Mouse (Mus musculus) liver, embryonic 15.5 days (tissue): Measurements from ENCODE around the gene Dlg2. TPM values are rescaled to one million over a fixed set of nuclear protein-coding genes. Genes with fewer than 3 reads are reported as not detected.

Source experiments
- ATAC-seq: fragments of 200-750 bp; cut with Nextera tagmentation; 2 replicates; pipeline ENCODE4 v1.8.0; 2017; ENCODE audit warnings: moderate number of reproducible peaks, mild to moderate bottlenecking, moderate library complexity; ENCODE audit not compliant: insufficient read depth
- H3K27ac ChIP-seq: fragments of 300-500 bp; sonication (generic); replicated peaks from 2 replicates; pipeline ENCODE4 v1.5.1; 2015; ENCODE audit warnings: mild to moderate bottlenecking, inconsistent platforms
- H3K27me3 ChIP-seq: fragments of 300-500 bp; sonication (generic); 2 replicates; pipeline ENCODE4 v1.6.1; 2015; ENCODE audit warnings: mild to moderate bottlenecking, inconsistent platforms
- H3K36me3 ChIP-seq: fragments of 300-500 bp; sonication (generic); replicated peaks from 2 replicates; pipeline ENCODE4 v1.6.1; 2015; ENCODE audit warnings: moderate library complexity, mild to moderate bottlenecking, inconsistent platforms
- H3K4me1 ChIP-seq: fragments of 300-500 bp; sonication (generic); replicated peaks from 2 replicates; pipeline ENCODE4 v1.6.1; 2015; ENCODE audit warnings: inconsistent platforms
- H3K4me2 ChIP-seq: fragments of 300-500 bp; sonication (generic); 2 replicates; pipeline ENCODE4 v1.6.1; 2015; ENCODE audit warnings: moderate library complexity, mild to moderate bottlenecking, inconsistent platforms
- H3K4me3 ChIP-seq: fragments of 300-500 bp; sonication (generic); replicated peaks from 2 replicates; pipeline ENCODE4 v1.5.1; 2015; ENCODE audit warnings: mild to moderate bottlenecking, inconsistent platforms
- H3K9ac ChIP-seq: fragments of 300-500 bp; sonication (generic); 2 replicates; pipeline ENCODE4 v1.6.1; 2015; ENCODE audit warnings: moderate library complexity, mild to moderate bottlenecking, inconsistent platforms
- H3K9me3 ChIP-seq: fragments of 300-500 bp; sonication (generic); replicated peaks from 2 replicates; pipeline ENCODE4 v1.6.1; 2016; ENCODE audit warnings: inconsistent platforms
- WGBS: fragments of 180-500 bp; shearing (Covaris S2); methylation state at CpG from one replicate; pipeline ENCODE4 v1.1.7; 2015; ENCODE audit warnings: mixed read lengths; ENCODE audit not compliant: insufficient replicate concordance; 5-methylcytosine and 5-hydroxymethylcytosine counted together
- polyA plus RNA-seq: library from polyadenylated mRNA; unstranded; fragments of >200 nt; fragmentation: Nextera tagmentation; extraction: Ambion mirVana; gene quantifications from 2 replicates; pipeline ENCODE4 v1.2.1, GENCODE M21; 2015

Gene Dlg2
- polyA plus RNA-seq, 1 experiment from 2014 or later, result 0.60 TPM

GRCm38 (mm10) chr7:92367111-92367510, 1890.6 kb downstream of the Dlg2 start:
- Histone ChIP-seq H3K27me3 (no peaks in the 10 kb centered on the region), H3K27ac (no peak overlapping the region), H3K4me1 (no peaks in the 10 kb centered on the region), H3K4me3 (no peak overlapping the region), H3K9ac (no peak overlapping the region), H3K9me3 (no peaks in the 10 kb centered on the region), H3K4me2 (no peak overlapping the region), H3K36me3 (no peaks in the 10 kb centered on the region)
- 62% methylated on average over 1 of the region's 1 CpGs for WGBS
- no peak for ATAC-seq

DNA sequence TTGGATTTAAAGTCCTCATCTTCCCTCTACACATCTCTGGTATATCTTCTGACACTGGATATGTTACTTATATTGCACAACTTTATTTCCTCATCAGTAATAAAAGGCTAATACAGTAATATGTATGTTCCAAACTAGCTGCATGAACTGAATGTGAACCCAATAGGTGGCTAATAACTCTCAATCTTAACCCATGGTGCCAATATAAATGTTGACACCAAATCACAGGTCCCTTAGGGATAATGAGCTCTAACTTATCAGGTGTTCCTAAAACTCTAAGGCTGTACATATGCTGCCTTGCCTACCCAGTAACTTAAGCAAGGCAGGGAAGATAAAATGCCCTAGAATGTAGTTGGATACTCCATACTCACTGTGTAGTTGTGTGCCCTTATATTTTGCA, 1894.0 kb downstream of the Dlg2 start:
- no peaks in the 10 kb centered on the region for H3K9me3 ChIP-seq
- no peak overlapping the region for H3K4me2 ChIP-seq
- H3K4me1 ChIP-seq, result no peaks in the 10 kb centered on the region
- H3K27me3 ChIP-seq, result no peaks in the 10 kb centered on the region
- no peak for ATAC-seq
- H3K27ac ChIP-seq, result no peak overlapping the region
- no peaks in the 10 kb centered on the region for H3K36me3 ChIP-seq
- no peak overlapping the region for H3K4me3 ChIP-seq
- H3K9ac ChIP-seq, result no peak overlapping the region

DNA sequence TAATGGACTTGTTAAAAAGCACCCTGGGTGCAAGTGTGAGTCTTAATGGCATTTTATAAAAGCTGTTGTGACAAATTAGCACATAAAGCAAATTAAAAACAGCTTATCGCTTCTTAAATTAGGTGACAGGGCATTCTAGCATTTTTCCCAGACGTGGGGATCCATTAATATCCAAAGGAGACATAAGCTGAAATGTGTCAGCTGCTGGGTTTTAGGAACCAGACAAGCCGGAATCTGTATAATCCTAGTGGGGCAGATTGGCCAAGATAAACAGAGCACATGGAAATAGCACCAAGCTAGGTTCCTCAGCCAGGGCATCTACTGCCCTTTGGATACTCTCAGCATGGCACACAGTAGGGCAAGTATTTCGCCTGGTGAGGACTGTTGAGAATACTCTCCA, 1895.2 kb downstream of the Dlg2 start:
- Histone ChIP-seq H3K9ac (no peak overlapping the region), H3K9me3 (no peaks in the 10 kb centered on the region), H3K27me3 (no peaks in the 10 kb centered on the region), H3K4me3 (no peak overlapping the region), H3K27ac (no peak overlapping the region), H3K4me2 (no peak overlapping the region), H3K36me3 (no peaks in the 10 kb centered on the region), H3K4me1 (no peaks in the 10 kb centered on the region)
- no peak for ATAC-seq
- WGBS, result 47% methylated on average over 4 of the region's 4 CpGs

GRCm38 (mm10) chr7:92373863-92374357, 1897.4 kb downstream of the Dlg2 start:
- H3K4me3 ChIP-seq, result no peak overlapping the region
- WGBS, result 70% methylated on average over 5 of the region's 5 CpGs
- H3K4me1 ChIP-seq, result no peaks in the 10 kb centered on the region
- no peaks in the 10 kb centered on the region for H3K9me3 ChIP-seq
- H3K27ac ChIP-seq, result no peak overlapping the region
- no peak overlapping the region for H3K9ac ChIP-seq
- no peaks in the 10 kb centered on the region for H3K36me3 ChIP-seq
- no peaks in the 10 kb centered on the region for H3K27me3 ChIP-seq
- no peak overlapping the region for H3K4me2 ChIP-seq
- no peak for ATAC-seq

DNA sequence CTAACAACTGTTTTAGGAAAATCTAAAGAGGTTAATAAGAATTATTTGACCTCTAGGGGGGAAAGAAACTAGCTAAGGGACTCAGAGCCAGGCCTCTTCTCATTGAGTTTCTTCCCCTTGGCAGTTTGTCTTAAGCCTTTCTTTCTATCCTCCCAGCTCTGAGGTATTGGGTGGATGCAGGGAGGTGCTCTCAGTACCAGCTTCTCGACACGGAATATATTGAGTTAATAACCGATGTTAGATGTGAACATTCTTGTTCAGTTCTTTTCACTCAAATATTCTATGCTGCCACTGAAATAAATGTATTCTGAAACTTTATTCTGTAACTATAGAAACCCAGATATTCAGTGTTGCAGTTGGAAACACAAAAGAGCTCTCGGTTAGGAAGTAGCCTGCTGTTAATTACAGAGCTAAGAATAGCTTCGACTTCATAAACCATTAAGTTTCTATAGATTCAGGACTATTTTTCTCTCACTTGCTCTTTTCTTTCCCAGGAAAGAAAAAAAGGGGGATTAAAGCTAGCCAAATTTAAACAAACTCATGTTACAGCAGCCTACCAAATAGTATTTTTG, 1907.5 kb downstream of the Dlg2 start:
- Histone ChIP-seq H3K9ac (no peak overlapping the region), H3K36me3 (no peaks in the 10 kb centered on the region), H3K27me3 (no peaks in the 10 kb centered on the region), H3K27ac (no peak overlapping the region), H3K4me1 (no peaks in the 10 kb centered on the region), H3K4me3 (no peak overlapping the region), H3K9me3 (no peaks in the 10 kb centered on the region), H3K4me2 (no peak overlapping the region)
- 60% methylated on average over 5 of the region's 5 CpGs for WGBS
- ATAC-seq, result no peak

GRCm38 (mm10) chr7:92392052-92392640, 1915.7 kb downstream of the Dlg2 start:
- ATAC-seq, result no peak
- H3K4me1 ChIP-seq, result no peaks in the 10 kb centered on the region
- no peak overlapping the region for H3K4me2 ChIP-seq
- no peak overlapping the region for H3K4me3 ChIP-seq
- WGBS, result 55% methylated on average over 6 of the region's 6 CpGs
- no peaks in the 10 kb centered on the region for H3K36me3 ChIP-seq
- no peaks in the 10 kb centered on the region for H3K9me3 ChIP-seq
- no peak overlapping the region for H3K9ac ChIP-seq
- no peaks in the 10 kb centered on the region for H3K27me3 ChIP-seq
- H3K27ac ChIP-seq, result no peak overlapping the region

DNA sequence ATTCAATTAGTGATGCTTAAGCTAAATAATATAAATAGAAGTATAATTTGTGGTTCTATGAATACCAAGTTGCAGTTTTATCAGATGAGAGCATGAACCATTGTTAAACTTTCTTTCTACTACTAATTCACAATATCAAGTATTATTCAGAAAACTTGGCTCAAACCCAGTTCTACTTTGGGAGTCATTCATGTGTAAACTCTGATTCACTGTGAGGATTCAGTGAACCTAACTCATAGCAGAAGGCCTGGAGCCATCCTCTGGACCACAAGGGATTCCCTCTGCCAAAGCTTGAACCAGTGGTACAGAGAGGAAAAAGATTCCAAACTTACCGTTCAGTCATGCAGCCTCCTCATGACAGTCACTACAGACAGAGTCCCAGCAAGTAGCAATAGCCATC, 1920.3 kb downstream of the Dlg2 start:
- Histone ChIP-seq H3K4me1 (no peaks in the 10 kb centered on the region), H3K9ac (no peak overlapping the region), H3K4me3 (no peak overlapping the region), H3K27me3 (no peaks in the 10 kb centered on the region), H3K36me3 (no peaks in the 10 kb centered on the region), H3K9me3 (no peaks in the 10 kb centered on the region), H3K27ac (no peak overlapping the region), H3K4me2 (no peak overlapping the region)
- ATAC-seq, result no peak
- 59% methylated on average over 1 of the region's 1 CpGs for WGBS

- Histone ChIP-seq H3K36me3 (no peaks in the 10 kb centered on the region), H3K27me3 (no peaks in the 10 kb centered on the region), H3K4me2 (no peak overlapping the region), H3K4me1 (no peaks in the 10 kb centered on the region), H3K9ac (no peak overlapping the region), H3K4me3 (no peak overlapping the region), H3K27ac (no peak overlapping the region), H3K9me3 (no peaks in the 10 kb centered on the region)
- WGBS, result 56% methylated on average over 1 of the region's 1 CpGs
- no peak for ATAC-seq
Measured at GRCm38 (mm10) chr7:92398841-92399240, 1922.4 kb downstream of the Dlg2 start.

DNA sequence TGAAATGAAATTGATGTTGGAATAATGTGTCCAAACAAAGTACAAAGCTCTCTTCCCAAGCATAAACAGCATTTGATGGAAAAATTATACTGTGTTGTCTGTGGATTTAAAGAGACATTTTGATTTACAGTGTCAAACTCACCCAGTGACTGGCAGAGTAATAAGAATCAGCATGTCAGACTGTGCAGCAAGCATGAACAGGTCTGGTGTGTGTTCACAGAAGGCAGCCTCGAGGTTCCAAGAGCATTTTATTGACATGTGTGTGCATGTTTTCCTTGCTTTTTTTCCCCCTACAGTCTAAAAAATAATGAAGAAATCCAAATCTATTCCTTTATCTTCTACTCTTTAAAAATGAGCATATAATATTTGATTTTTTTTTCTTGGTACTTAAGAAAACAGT, 1924.1 kb downstream of the Dlg2 start:
- 27% methylated on average over 1 of the region's 1 CpGs for WGBS
- H3K36me3 ChIP-seq, result no peaks in the 10 kb centered on the region
- no peak overlapping the region for H3K27ac ChIP-seq
- no peaks in the 10 kb centered on the region for H3K27me3 ChIP-seq
- H3K9me3 ChIP-seq, result no peaks in the 10 kb centered on the region
- no peak overlapping the region for H3K4me2 ChIP-seq
- no peak overlapping the region for H3K4me3 ChIP-seq
- ATAC-seq, result no peak
- no peak overlapping the region for H3K9ac ChIP-seq
- H3K4me1 ChIP-seq, result no peaks in the 10 kb centered on the region

- no peak overlapping the region for H3K4me3 ChIP-seq
- H3K9ac ChIP-seq, result no peak overlapping the region
- ATAC-seq, result no peak
- H3K9me3 ChIP-seq, result no peaks in the 10 kb centered on the region
- no peak overlapping the region for H3K27ac ChIP-seq
- H3K36me3 ChIP-seq, result no peaks in the 10 kb centered on the region
- no peaks in the 10 kb centered on the region for H3K27me3 ChIP-seq
- 45% methylated on average over 4 of the region's 4 CpGs for WGBS
- no peaks in the 10 kb centered on the region for H3K4me1 ChIP-seq
- no peak overlapping the region for H3K4me2 ChIP-seq
Measured at GRCm38 (mm10) chr7:92401001-92401688, 1924.7 kb downstream of the Dlg2 start.

- no peak overlapping the region for H3K4me2 ChIP-seq
- H3K9me3 ChIP-seq, result no peaks in the 10 kb centered on the region
- no peak overlapping the region for H3K9ac ChIP-seq
- ATAC-seq, result no peak
- no peaks in the 10 kb centered on the region for H3K36me3 ChIP-seq
- no peaks in the 10 kb centered on the region for H3K27me3 ChIP-seq
- no peak overlapping the region for H3K4me3 ChIP-seq
- no peak overlapping the region for H3K27ac ChIP-seq
- H3K4me1 ChIP-seq, result no peaks in the 10 kb centered on the region
- 41% methylated on average over 5 of the region's 5 CpGs for WGBS
Measured at GRCm38 (mm10) chr7:92408479-92408878, 1932.0 kb downstream of the Dlg2 start.
